Mouse (Mus musculus): ENCODE measurements around the gene Wfdc9. TPM values are rescaled to one million over a fixed set of nuclear protein-coding genes. Genes with fewer than 3 reads are reported as not detected.

Wfdc9 gene
- polyA plus RNA-seq, 1 experiment from 2014 or later: not detected

DNA sequence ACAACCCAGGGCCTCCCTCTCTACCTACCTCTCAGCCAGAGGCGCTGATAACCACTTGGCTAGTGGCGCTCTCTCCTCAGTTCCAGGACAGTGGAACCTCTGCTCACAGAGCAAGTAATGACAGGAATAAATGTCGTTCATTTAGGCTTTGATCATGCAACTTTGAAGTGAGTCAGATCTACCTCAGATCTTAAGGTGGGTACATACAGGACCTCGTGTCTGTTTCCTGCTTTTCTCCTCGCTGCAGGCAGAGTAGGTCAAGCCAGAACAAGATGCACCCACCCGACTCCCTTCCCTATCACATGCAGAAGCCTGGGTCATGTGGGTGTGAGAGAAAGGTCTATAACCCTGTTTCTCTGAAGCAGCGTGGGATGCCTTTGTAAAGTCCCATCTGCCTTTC lies 17.6 kb upstream of the Wfdc9 start, which contains the start of gene Wfdc11:
Wfdc11 (minus strand) TSS at position 101 of the 400 bp plus-strand sequence.
- Histone ChIP-seq H3K27ac (no peak within 1 kb of the TSS), H3K27me3 (no peaks in the 10 kb centered on the region), H3K4me3 (no peak within 1 kb of the TSS), H3K9ac (no peak within 1 kb of the TSS), H3K36me3 (no peaks in the 10 kb centered on the region), H3K4me2 (replicated peaks) (no peak within 1 kb of the TSS), H3K4me1 (no peaks in the 10 kb centered on the region), H3K9me3 (no peaks in the 10 kb centered on the region)
- no peak for ATAC-seq (ENCODE audit: insufficient number of reproducible peaks, insufficient read depth, low FRiP score, low TSS enrichment)
- WGBS: 82% methylated on average over 7 of the region's 7 CpGs

DNA sequence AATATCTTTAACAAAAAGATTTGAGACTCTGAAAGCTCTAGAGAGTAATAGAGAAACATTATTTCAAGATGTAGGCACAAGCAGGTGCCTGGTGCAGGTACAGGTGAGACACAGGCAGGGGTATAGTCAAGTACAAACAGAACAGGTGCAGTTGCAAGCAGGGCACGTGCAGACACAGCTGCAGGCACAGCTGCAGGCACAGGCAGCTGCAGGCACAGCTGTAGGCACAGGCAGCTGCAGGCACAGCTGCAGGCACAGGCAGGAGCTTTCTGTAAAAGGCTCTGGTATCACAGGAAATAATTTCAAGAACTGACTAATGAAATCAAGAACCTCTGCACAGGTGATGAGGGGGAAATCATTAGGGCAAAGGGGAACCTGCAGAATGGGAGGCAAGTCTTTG lies 14.6 kb upstream of the Wfdc9 start:
- no peak overlapping the region for H3K27ac ChIP-seq
- H3K4me2 ChIP-seq (replicated peaks): no peak overlapping the region
- no peaks in the 10 kb centered on the region for H3K9me3 ChIP-seq
- H3K27me3 ChIP-seq: no peaks in the 10 kb centered on the region
- whole genome bisulfite sequencing: 16% methylated on average over 1 of the region's 1 CpGs
- no peak for ATAC-seq (ENCODE audit: insufficient number of reproducible peaks, insufficient read depth, low FRiP score, low TSS enrichment)
- H3K4me1 ChIP-seq: no peaks in the 10 kb centered on the region
- H3K4me3 ChIP-seq: no peak overlapping the region
- no peak overlapping the region for H3K9ac ChIP-seq
- no peaks in the 10 kb centered on the region for H3K36me3 ChIP-seq

DNA sequence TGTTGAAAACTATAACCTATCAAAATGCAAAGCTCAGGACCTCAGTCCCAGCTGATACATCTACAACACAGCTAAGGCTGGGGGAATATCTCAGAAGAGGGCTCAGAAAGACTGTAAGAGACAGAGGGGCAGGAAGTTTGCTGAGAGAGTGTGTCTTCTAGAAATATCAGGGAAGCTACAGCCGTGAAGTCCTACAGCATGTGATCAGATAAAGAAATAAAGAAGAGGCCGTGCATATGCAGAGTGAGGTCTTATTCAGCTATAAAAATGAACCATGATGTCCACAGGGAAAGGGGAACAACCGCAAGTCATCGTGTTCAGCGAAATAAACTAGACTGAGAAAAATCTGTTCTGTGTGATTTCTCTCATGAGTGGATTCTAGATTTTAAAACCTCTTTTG lies 13.9 kb upstream of the Wfdc9 start:
- no peak overlapping the region for H3K4me2 ChIP-seq (replicated peaks)
- no peaks in the 10 kb centered on the region for H3K27me3 ChIP-seq
- no peak overlapping the region for H3K4me3 ChIP-seq
- H3K4me1 ChIP-seq: no peaks in the 10 kb centered on the region
- no peaks in the 10 kb centered on the region for H3K9me3 ChIP-seq
- no peak for ATAC-seq (ENCODE audit: insufficient number of reproducible peaks, insufficient read depth, low FRiP score, low TSS enrichment)
- H3K36me3 ChIP-seq: no peaks in the 10 kb centered on the region
- no peak overlapping the region for H3K9ac ChIP-seq
- WGBS: 83% methylated on average over 5 of the region's 5 CpGs
- H3K27ac ChIP-seq: no peak overlapping the region

DNA sequence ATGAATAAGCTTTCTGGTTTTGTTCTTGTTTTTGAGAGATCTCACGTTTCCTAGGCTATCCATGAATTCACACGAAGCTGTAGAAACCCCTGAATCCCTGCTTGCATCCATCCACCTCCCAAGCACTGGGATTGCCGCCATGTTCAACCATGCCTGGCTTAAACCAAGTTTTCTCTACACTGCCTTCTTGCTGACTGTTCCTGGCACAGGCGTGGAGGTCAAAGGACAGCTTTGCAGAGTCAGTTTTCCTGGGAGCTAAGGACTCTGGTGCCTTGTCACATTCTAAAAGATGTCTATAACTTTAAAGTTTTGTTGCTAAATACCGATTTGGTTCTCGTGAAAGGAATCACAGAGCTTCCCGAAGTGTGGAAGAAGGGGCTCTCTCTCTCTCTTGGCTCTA lies 8.5 kb upstream of the Wfdc9 start:
- H3K4me2 ChIP-seq (replicated peaks): no peak overlapping the region
- no peaks in the 10 kb centered on the region for H3K9me3 ChIP-seq
- no peaks in the 10 kb centered on the region for H3K36me3 ChIP-seq
- H3K27ac ChIP-seq: no peak overlapping the region
- H3K4me1 ChIP-seq: no peaks in the 10 kb centered on the region
- no peak overlapping the region for H3K9ac ChIP-seq
- H3K27me3 ChIP-seq: no peaks in the 10 kb centered on the region
- 82% methylated on average over 7 of the region's 7 CpGs for WGBS
- H3K4me3 ChIP-seq: no peak overlapping the region
- no peak for ATAC-seq (ENCODE audit: insufficient number of reproducible peaks, insufficient read depth, low FRiP score, low TSS enrichment)

DNA sequence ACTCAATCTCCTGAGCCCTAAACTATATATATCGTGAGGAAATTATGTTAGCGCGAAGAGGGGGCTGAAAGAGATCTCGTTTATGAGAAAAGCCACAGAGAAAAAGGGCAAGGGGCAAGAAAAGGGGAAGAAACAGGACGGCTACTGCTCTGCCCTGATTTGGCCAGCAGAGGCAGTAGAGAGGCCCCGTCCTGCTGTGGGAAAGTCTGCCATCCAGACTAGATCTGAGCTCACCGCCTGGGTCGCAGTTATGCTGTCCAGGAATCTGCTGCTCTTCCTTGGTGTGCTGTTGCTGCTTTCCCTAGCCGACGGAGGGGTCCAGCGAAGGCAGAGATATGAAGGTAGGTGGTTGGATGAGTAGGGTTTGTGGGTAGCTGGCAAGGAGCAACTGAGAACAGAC lies 525 bp downstream of the Wfdc9 start, which contains the start of gene Wfdc10:
Wfdc10 (plus strand) TSS at position 189 of the 400 bp plus-strand sequence.
- WGBS: 14% methylated on average over 11 of the region's 11 CpGs
- Histone ChIP-seq H3K36me3 (no peaks in the 10 kb centered on the region), H3K27ac (no peak within 1 kb of the TSS), H3K9me3 (no peaks in the 10 kb centered on the region), H3K4me3 (no peak within 1 kb of the TSS), H3K4me2 (replicated peaks) (no peak within 1 kb of the TSS), H3K27me3 (no peaks in the 10 kb centered on the region), H3K4me1 (no peaks in the 10 kb centered on the region), H3K9ac (no peak within 1 kb of the TSS)
- ATAC-seq (ENCODE audit: insufficient number of reproducible peaks, insufficient read depth, low FRiP score, low TSS enrichment): no peak

DNA sequence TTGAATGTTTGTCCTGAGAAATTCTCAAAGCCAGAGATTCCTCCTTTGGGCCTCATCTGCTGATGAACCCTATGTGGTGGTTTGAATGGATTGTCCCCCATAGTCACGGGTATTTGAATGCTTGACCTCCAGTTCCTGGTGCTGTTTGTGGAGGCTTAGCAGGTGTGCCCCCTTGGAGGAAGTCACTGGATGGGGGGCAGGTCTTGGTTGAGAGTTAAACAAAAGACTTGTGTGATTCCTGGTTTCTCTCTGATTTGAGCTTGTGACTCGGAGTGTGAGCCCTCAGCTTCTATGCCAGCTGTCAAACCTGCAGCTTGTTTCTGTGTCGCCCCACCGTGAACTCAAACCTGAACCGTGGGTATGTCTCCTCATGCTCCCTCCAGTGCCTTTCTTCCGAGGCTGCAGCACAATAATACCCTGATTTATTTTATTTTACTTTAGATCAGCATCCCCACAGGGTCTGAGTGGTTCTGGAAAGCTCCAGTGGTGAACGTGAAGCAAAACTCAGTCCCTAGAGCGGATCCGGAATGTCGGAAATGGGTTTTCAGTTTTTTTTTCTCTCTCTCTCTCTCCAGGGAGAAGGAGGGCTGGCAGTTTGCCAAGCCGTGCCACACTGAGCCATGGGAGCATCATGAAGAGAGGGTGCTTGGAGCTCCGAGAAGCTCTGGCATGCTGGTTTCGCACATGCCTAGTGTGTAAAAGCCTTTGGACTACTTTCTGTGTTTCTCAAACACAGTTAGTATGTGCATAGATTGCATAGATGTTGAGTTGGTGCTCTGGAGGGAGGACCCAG lies 14.3 kb downstream of the Wfdc9 start:
- no peak overlapping the region for H3K27ac ChIP-seq
- no peaks in the 10 kb centered on the region for H3K4me1 ChIP-seq
- no peaks in the 10 kb centered on the region for H3K27me3 ChIP-seq
- H3K4me2 ChIP-seq (replicated peaks): no peak overlapping the region
- no peaks in the 10 kb centered on the region for H3K36me3 ChIP-seq
- no peak overlapping the region for H3K9ac ChIP-seq
- 77% methylated on average over 13 of the region's 13 CpGs for WGBS
- no peak overlapping the region for H3K4me3 ChIP-seq
- H3K9me3 ChIP-seq: no peaks in the 10 kb centered on the region
- no peak for ATAC-seq (ENCODE audit: insufficient number of reproducible peaks, insufficient read depth, low FRiP score, low TSS enrichment)

DNA sequence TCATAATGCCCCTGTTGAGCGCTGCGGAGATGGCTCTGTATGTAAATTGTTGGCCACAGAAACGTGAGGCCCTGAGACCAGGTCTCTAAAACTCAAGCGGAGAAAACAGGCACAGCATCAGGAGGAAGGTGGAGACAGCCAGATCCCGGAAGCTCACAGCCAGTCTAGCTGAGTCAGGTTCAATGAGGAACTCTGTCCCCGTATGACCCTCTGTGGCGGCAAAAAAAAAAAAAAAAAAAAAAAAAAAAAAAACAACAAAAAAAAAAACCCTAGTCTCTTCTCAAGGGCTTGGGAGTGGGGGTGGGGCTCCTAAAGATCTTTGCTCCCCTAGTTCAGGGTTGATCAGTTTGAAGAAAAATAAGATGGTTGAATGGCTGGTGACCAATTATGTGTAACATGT lies 15.3 kb downstream of the Wfdc9 start:
- Histone ChIP-seq H3K4me1 (no peaks in the 10 kb centered on the region), H3K27me3 (no peaks in the 10 kb centered on the region), H3K27ac (no peak overlapping the region), H3K9me3 (no peaks in the 10 kb centered on the region), H3K4me3 (no peak overlapping the region), H3K36me3 (no peaks in the 10 kb centered on the region), H3K4me2 (replicated peaks) (no peak overlapping the region), H3K9ac (no peak overlapping the region)
- no peak for ATAC-seq (ENCODE audit: insufficient number of reproducible peaks, insufficient read depth, low FRiP score, low TSS enrichment)
- WGBS: 69% methylated on average over 7 of the region's 7 CpGs

DNA sequence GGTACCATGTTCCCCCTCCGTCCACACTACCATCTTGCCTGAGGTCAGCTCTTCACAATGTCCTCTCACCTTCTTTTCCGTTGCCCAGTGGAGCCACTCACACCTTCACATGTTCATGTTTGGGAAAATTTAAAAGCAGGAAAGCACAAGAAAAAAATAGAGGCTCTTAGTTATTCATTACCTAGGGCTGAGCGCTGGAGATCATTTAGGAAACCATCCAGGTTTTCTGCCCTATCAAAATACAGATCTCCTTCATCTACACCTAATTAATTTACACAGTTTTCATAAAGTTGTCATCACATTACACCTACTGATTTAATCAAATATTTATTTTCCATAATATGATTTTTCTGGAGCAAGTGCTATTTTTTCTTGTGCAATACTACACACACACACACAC lies 17.7 kb downstream of the Wfdc9 start, which contains the start of gene Wfdc16:
Wfdc16 (minus strand) TSS at position 101 of the 400 bp plus-strand sequence.
- H3K27ac ChIP-seq: no peak within 1 kb of the TSS
- no peak within 1 kb of the TSS for H3K9ac ChIP-seq
- WGBS: 88% methylated on average over 3 of the region's 3 CpGs
- no peaks in the 10 kb centered on the region for H3K36me3 ChIP-seq
- no peaks in the 10 kb centered on the region for H3K27me3 ChIP-seq
- no peaks in the 10 kb centered on the region for H3K9me3 ChIP-seq
- no peaks in the 10 kb centered on the region for H3K4me1 ChIP-seq
- no peak within 1 kb of the TSS for H3K4me2 ChIP-seq (replicated peaks)
- no peak within 1 kb of the TSS for H3K4me3 ChIP-seq
- ATAC-seq (ENCODE audit: insufficient number of reproducible peaks, insufficient read depth, low FRiP score, low TSS enrichment): no peak

DNA sequence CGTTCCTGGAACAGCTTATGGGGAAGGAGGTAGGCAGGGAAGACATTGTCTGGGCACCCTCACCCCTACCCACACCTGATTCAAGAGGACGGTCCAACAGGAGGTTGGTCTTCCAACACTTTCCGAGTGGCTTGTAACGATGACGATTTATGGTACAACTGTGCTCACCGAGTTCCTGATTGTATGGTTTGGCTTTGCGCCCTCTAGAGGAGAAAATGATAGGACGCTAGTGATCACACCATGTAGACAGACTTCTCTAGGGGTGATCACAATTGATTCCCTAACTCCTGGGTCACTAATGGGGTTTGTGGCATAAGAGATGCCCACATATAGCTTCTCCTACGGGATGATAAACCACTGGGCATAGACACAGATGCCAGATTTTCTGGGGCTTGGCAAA lies 21.1 kb downstream of the Wfdc9 start:
- no peaks in the 10 kb centered on the region for H3K9me3 ChIP-seq
- 79% methylated on average over 9 of the region's 9 CpGs for WGBS
- ATAC-seq (ENCODE audit: insufficient number of reproducible peaks, insufficient read depth, low FRiP score, low TSS enrichment): no peak
- H3K4me3 ChIP-seq: no peak overlapping the region
- no peak overlapping the region for H3K27ac ChIP-seq
- no peaks in the 10 kb centered on the region for H3K27me3 ChIP-seq
- H3K36me3 ChIP-seq: no peaks in the 10 kb centered on the region
- no peak overlapping the region for H3K9ac ChIP-seq
- H3K4me1 ChIP-seq: no peaks in the 10 kb centered on the region
- no peak overlapping the region for H3K4me2 ChIP-seq (replicated peaks)

DNA sequence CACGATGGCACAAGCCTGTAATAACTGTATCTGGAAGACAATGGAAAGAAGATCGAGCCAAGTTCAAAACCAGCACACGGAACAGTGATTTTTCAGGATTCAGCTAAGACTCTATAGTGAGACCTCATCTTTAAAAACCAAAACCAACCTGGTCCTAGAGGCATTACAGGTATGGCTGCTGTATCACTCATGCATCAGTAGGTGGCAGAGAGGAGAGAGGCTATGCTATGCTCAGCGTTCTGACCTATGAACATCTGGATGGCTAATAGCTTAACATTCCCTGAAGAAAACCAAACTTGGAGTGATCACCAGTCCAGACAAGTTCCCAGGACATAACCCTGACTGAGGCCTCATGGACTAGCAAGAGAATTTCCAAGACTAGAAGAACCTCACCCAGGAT lies 34.6 kb downstream of the Wfdc9 start:
- H3K4me1 ChIP-seq: no peaks in the 10 kb centered on the region
- 79% methylated on average over 4 of the region's 4 CpGs for WGBS
- no peaks in the 10 kb centered on the region for H3K27me3 ChIP-seq
- no peak for ATAC-seq (ENCODE audit: insufficient number of reproducible peaks, insufficient read depth, low FRiP score, low TSS enrichment)
- no peak overlapping the region for H3K9ac ChIP-seq
- no peak overlapping the region for H3K4me3 ChIP-seq
- H3K27ac ChIP-seq: no peak overlapping the region
- no peaks in the 10 kb centered on the region for H3K9me3 ChIP-seq
- H3K36me3 ChIP-seq: no peaks in the 10 kb centered on the region
- no peak overlapping the region for H3K4me2 ChIP-seq (replicated peaks)

DNA sequence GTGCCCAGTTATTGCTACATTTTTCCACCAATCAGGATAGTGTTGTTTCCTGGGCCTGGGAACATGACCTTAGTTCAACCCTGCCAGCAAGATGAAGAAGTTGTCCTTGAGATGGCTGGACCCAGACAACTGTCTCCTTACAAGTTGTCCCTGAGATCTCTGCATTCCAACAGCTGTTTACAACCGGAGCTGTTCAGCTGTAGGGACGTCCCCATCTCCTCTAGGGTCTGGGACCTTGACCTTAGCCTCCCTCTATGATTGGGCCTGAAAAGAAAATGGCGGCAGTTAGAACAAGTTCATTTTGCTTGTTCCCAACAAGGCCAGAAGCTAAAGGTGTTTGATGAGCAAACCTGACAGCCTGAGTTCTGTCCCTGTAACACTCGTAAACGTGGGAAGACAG lies 37.3 kb downstream of the Wfdc9 start:
- Histone ChIP-seq H3K4me3 (no peak overlapping the region), H3K36me3 (no peaks in the 10 kb centered on the region), H3K4me1 (no peaks in the 10 kb centered on the region), H3K4me2 (replicated peaks) (no peak overlapping the region), H3K27ac (no peak overlapping the region), H3K9me3 (no peaks in the 10 kb centered on the region), H3K9ac (no peak overlapping the region), H3K27me3 (no peaks in the 10 kb centered on the region)
- ATAC-seq (ENCODE audit: insufficient number of reproducible peaks, insufficient read depth, low FRiP score, low TSS enrichment): no peak
- WGBS: 71% methylated on average over 5 of the region's 5 CpGs

DNA sequence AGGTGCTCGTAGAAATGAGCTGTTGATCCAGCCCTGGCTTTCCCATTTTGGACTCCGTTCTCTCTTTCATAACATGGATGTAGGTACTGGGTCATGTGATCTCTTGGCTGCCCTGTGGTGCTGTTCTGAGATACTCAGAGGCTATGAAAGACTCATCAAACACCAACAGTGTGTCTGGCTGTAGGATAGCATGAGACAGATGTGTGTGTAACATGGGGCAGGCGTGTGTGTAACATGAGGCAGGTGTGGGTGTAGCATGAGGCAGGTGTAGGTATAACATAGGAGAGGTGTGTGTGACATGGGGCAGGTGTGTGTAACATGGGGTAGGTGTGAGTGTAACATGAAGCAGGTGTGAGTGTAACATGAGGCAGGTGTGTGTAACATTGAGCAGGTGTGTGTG lies 41.0 kb downstream of the Wfdc9 start:
- Histone ChIP-seq H3K4me2 (replicated peaks) (no peak overlapping the region), H3K9ac (no peak overlapping the region), H3K4me1 (peaks cover 6% of the 10 kb centered on the region; the same call in 1 of the 2 replicates), H3K27ac (no peak overlapping the region), H3K9me3 (no peaks in the 10 kb centered on the region), H3K4me3 (no peak overlapping the region), H3K27me3 (no peaks in the 10 kb centered on the region), H3K36me3 (no peaks in the 10 kb centered on the region)
- 91% methylated on average over 3 of the region's 3 CpGs for WGBS
- ATAC-seq (ENCODE audit: insufficient number of reproducible peaks, insufficient read depth, low FRiP score, low TSS enrichment): no peak

All from embryonic facial prominence, embryonic 12.5 days (tissue).